Mouse (Mus musculus): ENCODE results near the gene Dlk2.

Gene Dlk2

DNA sequence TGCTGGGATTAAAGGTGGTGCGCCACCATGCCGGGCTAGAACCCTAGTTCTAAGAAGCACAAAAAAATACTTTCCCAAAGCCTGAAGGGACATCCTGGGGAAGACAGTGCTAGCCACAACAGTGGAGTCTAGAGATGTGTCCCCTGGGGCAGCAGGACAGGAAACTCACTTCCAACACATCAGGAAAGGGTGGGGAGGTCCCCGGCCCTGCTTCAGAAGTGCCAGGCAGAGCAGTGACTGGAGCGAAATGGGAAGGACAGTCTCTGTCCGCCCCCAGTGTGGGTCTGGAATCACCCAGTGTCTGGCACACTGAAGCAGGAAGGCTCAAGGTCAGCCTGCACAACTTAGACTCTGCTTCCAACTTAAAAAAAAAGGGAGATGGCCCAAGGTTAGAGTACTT, 24.5 kb upstream of the Dlk2 start:
- DNase-seq (ENCODE audit: low read depth, low spot score), result no peak

DNA sequence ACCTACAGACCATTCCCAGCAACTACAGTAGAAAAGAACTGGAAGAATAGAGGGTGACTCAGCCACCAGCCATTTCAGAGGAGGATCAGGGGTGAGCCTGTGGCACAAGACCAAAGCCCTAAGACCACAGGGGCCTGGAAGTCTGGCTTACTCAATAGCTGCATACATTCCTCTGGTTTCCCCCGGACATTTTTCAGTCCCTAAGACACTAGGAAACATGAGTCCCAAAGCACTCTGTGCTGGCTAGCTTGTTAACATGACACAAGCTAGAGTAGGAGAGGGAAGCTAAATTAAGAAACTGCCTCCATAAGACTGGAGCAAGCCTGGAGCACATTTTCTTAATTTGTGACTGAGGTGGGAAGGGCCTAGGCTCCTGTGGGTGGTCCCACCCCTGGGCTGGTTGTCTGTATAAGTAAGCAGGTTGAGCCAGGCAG, 23.4 kb upstream of the Dlk2 start:
- DNase-seq (ENCODE audit: low read depth, low spot score), result peak; percentile 72

DNA sequence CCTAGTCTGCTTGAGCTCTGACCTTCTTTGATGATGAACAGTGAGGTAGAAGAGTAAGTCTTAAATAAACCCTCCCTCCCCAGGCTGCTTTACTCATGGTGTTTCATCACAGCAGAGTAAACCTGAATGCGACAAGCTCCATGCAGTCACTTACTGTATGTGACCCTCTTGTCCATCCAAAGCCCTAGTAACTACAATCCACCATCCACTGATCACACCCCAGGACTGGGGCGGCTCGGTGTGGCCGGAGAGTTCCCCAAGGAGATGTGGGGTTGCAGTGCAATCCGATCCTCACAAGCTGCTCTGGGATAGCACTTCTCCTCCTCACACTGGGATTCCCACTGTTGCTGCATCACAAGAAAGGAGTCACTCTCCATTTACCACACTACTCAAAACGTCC, 22.8 kb upstream of the Dlk2 start:
- no peak for DNase-seq (ENCODE audit: low read depth, low spot score)

DNA sequence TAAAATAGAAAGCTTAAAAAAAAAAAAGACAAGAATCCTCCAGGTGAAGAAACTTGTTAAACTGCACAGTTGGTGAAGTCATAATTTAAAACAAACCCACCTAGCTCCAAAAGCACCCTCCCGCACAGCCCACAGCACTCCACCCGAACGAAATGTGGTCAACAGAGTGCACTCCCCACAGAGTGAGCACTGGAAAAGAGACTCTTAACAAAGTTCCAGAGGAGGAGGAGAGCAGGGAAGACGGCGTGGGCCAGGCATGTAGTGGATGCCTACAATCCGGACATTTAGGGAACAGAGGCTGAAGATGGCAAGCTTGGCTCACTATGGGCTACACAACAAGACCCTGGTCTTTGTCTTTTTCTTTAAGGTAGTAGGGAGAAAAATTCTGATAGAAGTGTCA, 22.2 kb upstream of the Dlk2 start:
- DNase-seq (ENCODE audit: low read depth, low spot score), result no peak

DNA sequence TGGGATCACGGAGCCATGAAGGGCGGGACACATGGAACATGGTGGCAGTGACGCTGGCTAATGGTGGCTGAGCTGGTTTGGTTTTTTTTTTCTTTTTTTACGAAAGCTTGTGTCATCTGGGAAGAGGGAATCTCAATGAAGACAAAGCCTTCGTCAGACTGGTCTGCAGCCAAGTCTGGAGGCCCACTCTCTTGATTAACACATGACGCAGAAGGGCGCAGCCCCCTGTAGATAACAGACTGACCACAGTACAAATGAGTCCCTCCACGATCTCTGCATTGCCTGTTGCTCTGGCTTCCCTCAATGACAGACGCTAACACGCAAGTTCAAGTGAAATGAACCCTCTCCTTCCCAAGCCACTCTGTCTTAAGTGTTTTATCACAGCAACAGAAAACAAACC, 21.7 kb upstream of the Dlk2 start:
- DNase-seq (ENCODE audit: low read depth, low spot score), result no peak

DNA sequence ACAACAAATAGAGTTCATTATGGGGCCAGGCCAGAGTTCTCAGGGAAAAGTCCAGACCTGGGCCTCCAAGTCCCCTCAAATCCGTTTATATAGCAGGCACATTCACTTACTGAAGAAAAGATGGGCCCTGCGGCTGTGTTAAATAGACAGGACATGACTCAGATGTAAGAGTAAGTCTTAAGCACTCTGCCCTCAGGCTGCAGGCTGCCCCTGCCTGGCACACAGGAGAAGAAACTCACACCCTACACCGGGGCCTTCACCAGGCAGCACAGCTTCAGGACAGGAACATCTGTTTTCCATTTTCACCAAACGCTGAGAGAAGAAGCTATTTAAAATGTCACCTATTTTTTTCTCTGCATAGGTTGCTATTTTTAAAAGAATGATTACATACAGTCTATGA, 19.6 kb upstream of the Dlk2 start:
- no peak for DNase-seq (ENCODE audit: low read depth, low spot score)

DNA sequence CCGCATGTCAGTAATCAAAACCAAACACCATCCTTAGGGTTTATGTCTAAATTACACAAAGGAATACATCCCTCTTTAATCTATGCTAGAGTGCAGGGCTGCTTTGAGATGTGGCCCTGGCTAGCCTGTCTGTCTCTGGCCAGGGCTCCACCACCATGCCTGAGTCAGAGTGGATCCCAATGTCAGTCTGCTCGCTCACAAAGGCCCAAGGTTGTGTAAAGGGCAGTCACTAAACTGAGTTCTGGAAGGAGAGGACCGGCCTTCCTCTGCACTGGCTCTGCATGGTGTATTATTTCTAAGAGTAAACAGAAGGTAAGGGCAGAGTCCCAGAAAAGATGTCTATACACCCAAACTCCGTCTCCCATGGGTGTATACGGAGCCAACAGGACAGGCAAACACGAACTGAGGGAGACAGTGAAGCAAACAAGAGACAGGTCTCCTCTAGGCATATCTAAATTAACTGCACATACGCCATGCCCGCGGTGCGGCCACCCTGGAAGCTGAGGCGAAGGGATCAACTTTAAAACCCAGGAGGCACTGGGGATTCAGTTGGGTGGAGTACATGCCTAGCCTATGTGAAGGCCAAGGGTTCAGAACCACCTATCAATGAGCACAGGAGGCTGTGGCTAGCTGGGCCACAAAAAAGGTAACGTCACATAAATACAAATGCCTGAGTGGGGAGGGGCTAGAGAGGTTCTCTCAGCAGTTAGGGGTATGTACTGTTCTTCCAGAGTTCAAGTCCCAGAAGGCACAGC, 19.0 kb upstream of the Dlk2 start:
- no peak for DNase-seq (ENCODE audit: low read depth, low spot score)

DNA sequence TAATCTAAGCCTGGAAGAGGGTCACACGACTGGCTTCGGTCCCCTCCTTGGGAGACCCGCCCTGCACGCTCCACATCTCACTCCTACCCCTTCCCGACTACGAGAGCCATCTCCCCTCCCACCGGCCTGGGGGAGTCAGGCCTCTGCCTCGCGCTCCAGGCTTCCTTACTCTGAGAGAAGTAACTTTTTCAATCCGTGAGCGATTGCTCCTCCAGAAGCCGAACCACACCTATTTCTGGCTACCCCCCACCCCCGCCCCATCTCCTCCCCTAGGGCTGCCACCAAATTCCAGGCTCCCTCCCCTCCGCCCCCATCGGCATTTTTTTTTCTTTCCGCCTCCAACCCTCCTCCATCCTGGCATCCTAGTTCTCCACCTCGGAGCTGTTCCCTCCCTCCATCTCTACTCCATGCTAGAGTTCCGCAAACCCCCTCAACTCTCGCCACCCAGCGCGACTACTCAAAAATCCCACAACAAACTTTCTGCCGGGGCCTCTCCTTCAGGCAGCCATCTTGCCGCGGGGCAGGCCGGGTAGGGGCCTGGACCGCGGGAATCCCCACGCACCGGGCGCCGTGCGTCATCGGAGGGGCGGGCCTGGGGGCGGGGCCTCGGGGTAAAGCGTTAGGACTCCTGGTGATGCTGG, 14.6 kb upstream of the Dlk2 start, which contains the start of gene Tjap1:
Gene Tjap1 (minus strand): TSS at position 544 of the 641 bp plus-strand sequence.
- DNase-seq (ENCODE audit: low read depth, low spot score), result no peak

DNA sequence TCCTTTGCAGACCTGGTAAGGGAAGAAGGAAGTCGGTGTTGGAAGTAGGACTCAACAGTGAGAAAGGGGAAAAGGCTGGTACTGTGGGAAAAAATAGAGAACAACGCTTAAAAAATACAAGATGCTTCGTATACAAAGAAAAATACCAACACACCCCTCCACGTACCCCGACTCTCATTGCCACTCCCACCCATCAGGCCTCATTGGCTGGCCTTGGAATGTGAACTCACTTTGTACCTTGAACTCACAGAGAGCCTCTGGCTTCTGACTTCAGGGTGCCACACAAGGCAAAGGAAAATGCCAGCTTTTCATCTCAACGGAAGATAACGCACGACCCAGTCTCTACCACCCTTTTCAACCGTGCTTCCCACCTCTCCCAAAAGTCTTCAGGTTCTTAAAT, 14.1 kb upstream of the Dlk2 start:
- no peak for DNase-seq (ENCODE audit: low read depth, low spot score)

DNA sequence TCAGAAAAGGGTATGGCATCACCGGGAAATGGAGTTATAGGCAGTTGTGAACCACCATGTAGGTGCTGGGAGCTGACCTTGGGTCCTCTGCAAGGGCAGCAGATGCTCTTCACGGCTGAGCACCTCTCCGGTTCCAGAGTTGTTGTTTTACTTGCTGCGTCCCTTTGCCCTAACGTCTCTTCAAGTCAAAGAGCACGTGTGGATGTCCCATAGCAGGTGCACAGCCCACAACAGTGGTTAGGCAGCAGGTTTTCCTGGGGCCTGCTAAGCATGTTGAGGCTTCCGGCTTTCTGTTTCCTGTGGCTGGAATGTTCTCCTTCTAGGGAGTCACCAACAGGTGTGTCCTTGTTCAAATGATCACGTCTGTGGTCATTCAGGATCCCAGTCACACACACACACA, 13.3 kb upstream of the Dlk2 start:
- DNase-seq (ENCODE audit: low read depth, low spot score), result no peak

DNA sequence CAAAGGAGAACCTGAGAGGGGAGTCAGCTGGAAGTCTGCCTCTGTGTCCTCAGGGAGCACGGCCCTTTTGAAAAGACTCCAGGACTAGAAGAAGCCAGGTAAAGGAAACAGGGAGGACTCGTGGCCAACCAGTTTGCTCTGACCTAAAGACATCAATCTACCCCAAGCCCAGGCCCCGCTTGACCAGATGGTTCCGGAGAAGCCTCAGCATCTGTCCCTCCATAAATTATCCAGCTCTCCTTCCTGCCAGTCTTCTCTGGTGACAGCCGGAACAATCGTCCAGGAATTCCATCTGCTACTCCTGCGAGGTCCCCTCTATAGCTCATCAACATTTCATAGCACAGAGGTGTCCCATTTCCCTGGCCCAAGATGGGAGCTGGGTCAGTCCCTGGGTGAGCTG, 12.6 kb upstream of the Dlk2 start:
- no peak for DNase-seq (ENCODE audit: low read depth, low spot score)

DNA sequence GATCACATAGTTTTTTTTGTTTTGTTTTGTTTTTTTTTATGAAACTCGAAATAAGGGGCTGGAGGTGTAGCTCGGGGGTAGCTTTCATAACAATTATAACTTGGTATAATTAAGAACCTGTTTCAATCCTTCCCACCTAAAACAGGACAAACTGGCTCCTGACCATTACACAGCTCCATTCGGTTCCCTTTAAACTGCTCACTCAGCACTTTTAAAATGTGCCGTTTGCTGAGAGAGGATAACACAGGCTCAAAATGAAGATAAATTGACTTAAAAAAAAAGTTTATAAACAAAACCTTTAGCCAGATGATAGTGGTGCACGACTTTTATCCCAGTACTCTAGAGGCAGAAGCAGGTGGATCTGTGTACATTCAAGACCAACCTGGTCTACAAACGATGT, 11.8 kb upstream of the Dlk2 start:
- no peak for DNase-seq (ENCODE audit: low read depth, low spot score)

DNA sequence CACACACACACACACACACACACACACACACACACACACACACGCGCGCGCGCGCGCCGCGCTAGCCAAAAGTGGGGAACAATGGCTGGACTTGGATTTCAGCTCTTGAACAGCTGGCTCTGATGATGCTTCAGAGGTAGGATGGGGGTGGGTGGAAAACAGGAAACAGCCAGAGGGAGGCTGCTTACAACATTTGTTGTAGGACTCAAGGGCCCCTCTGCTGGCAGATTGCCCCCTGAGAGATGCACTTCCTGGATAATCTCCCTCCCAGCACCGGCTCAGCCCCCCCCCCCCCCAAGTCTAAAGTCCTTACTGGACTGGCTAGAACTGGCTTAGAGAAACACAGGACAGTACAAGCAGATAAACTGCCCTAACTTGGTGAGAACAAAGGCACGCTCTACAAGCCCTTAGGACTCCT, 9.5 kb upstream of the Dlk2 start:
- DNase-seq (ENCODE audit: low read depth, low spot score), result no peak

DNA sequence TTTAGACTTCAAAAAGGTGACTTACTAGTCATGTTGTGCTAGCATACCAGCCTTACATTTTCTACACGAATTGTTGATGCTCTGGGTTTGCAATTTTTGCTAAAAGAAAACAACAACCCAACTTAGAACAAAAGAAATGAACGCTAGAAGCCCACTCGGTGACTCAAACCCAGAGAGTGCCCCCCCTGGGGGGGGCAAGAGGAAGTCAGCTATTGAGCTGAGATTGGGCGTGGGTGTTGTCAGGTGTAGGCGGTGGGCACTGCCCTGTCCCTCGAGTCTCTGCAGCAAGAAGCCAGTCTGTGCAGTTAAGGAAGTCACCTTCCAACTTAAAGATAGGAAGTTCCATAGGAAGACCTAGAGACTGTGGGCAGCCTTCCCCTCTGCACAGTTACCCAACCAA, 620 bp upstream of the Dlk2 start:
- DNase-seq (ENCODE audit: low read depth, low spot score), result no peak

DNA sequence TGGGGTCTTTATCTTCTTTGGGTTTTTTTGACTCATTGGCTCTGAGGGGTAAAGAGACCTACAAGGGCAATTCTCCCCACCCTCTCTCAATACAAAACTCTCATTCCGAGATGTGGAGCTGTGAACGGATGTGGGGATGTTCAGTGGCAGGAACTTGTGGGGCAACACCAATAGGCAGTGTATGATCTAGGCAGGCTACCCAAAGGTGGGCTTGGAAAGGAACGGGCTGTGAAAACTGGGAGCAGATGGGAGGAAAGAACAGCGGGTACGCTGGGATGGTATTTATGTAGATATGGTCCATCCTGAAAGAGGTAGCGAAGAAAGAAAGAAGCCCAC, 225 bp upstream of the Dlk2 start:
- DNase-seq (ENCODE audit: low read depth, low spot score), result no peak

DNA sequence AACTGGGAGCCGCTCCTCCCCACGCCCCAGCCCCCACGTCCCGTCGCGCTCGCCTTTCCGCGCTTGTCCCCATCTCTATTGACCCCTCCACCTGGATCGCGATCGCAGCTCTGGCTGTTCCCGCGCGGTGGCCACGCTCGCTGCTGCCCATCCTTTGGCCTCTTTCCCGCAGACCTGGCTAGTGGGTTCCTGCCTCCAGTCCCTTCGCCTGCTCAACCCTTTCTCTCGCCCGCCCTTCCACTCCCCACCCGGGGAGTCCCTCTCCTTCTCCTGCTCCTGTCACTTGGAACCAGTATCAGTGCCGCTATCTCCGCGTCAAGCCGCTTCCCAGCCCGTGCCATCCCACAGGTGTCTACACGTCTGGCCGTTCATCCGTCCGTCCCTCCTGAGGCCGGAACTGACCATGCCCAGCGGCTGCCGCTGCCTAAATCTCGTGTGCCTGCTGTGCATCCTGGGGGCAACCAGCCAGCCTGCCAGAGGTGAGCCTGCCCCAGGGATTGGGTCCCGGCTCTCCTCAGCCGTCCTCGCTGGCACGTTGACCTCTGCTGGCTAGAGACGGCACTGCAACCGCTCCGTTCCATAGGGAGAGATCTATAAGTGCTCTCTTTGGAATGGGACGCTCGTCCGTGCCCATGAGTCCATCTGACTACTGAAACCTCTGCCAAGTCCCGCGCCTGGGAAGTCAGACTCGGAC, 1.1 kb downstream of the Dlk2 start:
- DNase-seq (ENCODE audit: low read depth, low spot score), result no peak

DNA sequence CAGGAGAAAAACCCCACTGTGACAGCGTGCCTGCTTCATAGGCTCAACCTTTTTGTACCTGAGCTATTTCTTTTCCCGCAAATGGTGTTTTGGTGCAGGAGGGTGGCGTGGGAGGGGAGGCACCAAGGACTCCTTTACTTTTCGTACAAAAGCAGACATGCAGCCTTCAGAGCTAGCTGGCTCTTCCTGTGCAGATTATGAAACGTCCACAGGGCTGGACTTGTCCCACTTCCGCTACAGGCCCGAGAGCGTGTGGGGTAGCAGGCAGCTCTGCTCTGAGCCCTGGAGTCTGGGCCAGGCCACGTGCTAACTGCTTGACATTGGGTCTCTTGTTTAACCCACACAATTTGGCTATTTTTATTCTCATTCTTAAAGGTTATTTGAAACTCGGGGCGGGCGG, 4.7 kb downstream of the Dlk2 start:
- no peak for DNase-seq (ENCODE audit: low read depth, low spot score)

DNA sequence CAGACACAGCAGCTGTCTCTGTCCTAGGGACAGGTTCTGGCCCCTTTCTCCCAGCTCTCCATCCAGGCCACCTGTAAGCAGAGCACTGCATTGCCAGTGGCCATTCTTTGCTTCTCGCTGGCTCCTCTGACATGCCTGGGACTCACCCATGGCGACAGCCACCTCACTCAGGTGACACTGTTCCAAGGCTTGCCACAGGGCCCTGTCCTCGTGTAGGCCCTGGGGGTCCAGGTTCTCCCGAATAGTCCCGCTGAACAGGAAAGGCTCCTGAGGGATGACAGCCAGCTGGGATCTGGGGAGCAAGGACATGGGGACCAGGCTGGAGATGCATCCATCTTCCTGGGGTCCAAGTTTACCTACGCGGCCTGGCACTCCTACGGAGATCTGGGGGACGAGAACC, 7.0 kb downstream of the Dlk2 start:
- no peak for DNase-seq (ENCODE audit: low read depth, low spot score)

DNA sequence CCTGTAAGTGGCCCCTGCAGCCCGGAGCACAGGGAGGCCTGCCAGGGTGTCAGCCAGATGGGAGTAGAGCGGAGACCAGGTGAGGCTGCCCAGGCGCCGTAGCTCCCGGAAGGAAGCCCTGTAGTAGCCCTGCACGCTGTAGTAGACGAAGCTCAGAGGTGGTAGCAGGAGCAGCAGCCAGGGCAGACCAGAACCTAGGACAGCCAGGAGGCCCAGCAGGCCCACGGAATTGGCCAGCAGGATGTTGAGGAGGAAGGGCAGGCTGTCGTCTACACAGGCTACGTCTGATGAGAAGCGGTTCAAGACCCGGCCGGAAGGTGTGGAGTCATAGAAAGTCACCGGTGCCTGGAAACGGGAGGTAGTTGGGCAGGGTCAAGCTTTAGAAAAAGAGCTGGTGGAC, 9.7 kb downstream of the Dlk2 start:
- DNase-seq (ENCODE audit: low read depth, low spot score), result no peak

DNA sequence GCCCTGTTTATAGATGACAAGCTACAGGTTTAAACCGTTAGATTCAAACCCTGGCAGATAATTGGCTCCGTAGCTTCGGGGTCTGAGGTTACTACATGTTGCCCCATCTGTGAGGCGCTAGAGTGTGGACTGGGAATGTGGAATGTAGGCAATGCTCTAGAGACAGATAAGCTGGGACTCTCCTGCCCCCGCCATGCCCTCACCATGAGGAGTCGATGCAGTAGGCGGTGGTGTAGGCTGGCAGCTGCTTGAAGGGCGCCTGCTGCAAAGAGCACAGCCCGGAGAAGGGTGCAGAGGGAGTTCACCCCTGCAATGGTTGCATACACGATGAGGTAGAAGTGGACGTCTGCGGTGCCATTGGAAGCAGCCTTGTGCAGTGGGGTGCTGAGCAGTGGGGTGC, 12.6 kb downstream of the Dlk2 start:
- DNase-seq (ENCODE audit: low read depth, low spot score), result no peak

DNA sequence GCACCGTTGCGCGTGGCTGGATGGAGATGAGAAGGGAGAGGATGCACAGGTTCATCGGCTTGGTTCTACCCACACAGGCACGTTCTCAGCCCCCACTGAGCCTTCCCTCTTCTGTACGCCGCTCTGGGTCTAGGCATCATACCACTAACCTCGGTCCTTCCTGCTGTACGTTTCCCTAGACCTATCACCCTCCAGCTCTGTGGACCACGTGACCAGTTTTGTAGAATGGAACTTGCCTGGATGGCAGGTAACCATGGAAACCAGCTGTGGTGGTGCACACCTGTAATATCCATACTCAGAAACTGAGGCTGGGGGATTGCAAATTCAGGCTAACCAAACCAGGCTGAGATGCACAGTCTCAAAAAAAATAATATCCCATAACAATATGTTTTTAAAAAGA, 13.3 kb downstream of the Dlk2 start:
- no peak for DNase-seq (ENCODE audit: low read depth, low spot score)

DNA sequence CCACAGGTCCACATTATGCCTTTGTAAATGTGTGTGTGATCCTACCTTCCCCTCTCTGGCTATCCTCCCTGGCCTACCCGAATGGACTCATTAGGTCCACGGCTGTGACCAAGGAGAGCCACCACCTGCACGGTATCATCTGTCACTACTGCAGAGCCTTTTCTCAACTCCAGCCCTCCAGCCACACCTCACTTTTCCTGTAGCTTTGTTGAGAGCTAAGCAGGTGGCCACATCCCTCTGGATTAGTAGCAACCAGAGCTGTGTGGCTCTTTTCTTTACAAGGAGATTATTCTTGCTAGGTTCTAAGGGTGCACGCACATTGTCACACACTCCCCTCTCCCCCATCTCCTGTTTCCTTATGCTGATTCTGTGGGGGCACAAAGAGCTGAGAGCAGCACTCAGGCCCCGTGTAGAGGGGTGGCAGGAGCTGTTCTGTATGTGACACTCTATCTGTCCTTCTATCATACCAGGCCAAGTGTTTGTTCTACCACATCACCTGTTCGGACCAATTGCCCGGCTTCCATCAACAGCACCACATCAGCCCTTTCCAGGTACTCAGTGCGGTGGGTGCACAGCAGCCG, 16.0 kb downstream of the Dlk2 start:
- no peak for DNase-seq (ENCODE audit: low read depth, low spot score)

DNA sequence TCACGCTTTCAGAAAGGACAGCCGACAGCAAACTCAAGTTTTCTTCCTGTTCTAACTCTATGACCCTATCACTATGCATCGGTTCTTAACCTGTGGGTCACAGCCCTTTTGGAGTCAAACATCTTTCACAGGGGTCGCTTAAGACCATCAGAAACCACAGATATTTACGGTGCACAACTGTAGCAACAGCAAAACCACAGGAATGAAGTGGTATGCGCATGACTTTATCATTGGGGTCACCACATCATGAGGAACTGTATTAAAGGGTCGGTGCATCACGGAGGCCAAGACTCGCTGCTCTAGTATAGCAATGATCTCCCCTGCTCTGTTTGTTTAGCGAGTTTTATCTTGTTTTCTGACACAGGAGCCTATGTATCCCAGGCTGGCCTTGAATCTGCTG, 18.6 kb downstream of the Dlk2 start:
- DNase-seq (ENCODE audit: low read depth, low spot score), result no peak

Data from telencephalon, adult 2 months (tissue).